Mouse (Mus musculus): ENCODE data around the gene Gm21190.
"Not testable (repeated sequence)": the region's sequence is repeated elsewhere in the genome, so short reads cannot be mapped to it uniquely, and the experiment has no call there.

Gene Gm21190

DNA sequence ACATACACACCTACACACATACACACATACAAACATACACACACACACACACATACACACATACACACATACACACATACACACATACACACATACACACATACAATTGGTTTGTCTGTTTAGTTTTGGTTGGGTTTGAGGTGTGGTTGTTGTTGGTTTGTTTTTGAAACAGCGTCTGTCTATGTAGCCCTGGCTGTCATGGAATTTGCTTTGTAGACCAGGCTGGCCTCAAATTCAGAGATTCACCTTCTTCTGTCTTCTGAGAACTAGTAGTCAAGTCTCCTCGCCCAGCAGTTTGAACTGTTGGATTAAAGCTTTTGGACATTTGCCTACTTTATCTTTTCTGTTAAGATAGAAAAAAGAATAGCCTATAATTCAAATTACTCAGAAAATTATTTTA, 38.1 kb downstream of the Gm21190 start:
- intact Hi-C loops (cut with DNase I), result not testable (repeated sequence)

DNA sequence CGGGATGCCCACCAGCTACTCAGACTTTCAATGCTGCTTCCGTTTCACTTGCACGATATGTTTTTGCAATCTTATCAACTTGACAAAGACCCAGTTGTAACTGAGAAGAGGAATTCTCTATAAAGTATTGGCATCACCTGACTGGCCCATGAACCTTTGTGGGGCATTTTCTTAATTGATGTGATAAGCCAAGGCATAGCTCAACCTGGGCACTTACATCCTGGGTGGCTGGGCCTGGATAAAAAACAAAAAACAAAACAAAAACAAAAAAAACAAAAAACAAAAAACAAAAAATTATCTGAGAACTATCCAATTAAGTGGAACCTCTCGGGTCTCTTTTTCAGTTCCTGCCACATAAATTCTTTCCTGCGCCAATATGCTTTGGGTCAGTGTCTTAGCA, 40.3 kb downstream of the Gm21190 start:
- intact Hi-C loops (cut with DNase I), result no loop called here

DNA sequence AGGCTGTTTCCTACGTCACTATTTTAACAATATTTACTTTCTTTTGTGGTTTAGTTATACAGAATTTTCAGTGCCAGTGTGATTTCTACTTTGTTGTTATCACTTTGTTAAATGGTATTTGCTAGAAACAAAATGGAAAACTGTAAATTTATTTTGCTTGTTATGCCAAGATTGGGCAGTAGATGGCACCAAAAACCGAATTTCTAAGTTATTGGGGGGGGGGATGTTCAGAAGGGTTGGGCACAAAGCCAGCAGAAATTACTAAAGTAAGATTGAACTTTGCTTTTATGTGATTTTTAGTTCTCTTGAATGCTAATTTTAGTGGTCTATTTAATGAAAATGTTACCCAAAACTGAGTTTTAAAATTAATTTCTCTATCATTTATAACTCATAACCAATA, 44.4 kb downstream of the Gm21190 start:
- intact Hi-C loops (cut with DNase I), result not testable (repeated sequence)

DNA sequence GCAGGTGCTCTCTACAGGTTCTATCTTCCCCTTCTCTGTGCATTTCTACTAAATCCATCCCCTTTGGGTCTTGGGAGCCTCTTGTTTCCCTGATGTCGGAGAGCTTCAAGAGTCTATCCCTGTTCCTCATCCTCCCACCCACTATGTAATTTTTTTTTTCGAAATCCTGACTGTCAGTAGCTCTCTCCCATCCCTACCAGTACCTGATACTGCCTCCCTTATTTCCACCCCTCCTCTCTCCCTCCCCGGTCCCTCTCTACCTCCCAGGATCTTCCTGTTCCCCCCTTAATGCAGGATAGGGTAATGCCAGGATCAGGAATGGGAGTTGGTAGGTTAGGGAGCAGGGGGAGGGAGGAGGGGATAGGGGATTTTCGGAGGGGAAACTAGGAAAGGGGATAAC, 45.4 kb downstream of the Gm21190 start:
- intact Hi-C loops (cut with DNase I), result not testable (repeated sequence)

DNA sequence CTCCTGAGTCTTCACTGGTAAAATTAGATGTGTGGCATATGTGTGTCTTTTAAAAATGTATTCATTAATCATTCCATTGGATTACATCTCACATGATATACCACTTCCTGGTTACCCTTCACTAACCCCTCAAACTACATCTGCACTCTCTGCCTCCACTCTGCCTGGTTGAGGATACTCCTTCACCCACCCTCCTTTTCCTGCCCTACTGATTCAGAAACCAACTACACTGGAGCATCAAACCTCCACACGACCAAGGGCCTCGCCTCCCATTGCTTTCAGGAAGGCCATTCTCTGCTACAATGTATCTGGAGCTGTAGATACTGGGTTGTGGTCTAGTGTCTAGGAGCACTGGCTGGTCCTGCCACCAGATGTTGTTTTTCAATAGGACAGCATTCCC, 46.2 kb downstream of the Gm21190 start:
- intact Hi-C loops (cut with DNase I), result not testable (repeated sequence)

DNA sequence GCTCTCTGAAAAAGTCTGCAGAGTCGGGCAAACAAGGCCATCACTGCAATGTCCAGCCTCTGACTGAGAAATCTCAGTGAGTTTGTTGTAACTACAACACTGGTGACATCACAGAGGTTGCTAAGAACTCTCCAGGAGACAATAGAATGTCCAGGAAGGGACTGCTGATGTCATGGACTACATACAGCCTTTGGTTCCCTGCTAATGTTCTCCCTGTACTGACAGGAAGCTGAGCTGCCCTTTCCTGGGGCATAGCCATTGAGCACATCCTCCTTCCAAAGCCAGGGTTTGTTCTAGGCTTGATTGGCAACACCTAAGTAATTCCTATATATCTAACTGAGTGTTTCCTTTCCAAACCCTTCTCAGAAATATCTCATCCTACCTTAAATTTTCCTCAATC, 52.6 kb downstream of the Gm21190 start, which contains the start of gene Gm21149:
Gene Gm21149, minus strand, starts transcription at position 101 of the 400 bp plus-strand sequence.
- intact Hi-C loops (cut with DNase I), result not testable (repeated sequence)
